Mouse (Mus musculus): ENCODE data around the gene Zfp90.

- peak; percentile 75; the same call in 1 of the 2 replicates for TF ChIP-seq CTCF (IDR thresholded peaks at IDR 0.05; ENCODE audit: control insufficient read depth, insufficient read depth, insufficient replicate concordance, low read depth, low read length)
- no peak for TF ChIP-seq POLR2A (IDR thresholded peaks at IDR 0.05; ENCODE audit: control insufficient read depth, low read depth, low read length)
Measured at GRCm38 (mm10) chr8:106368501-106368900, 46.6 kb upstream of the Zfp90 start.
